Mouse (Mus musculus) erythroblast, embryonic 14.5 days (primary cell): Measurements from ENCODE around the gene Fanca.

ENCODE experiments used
- GATA1 ChIP-seq: IDR thresholded peaks from 2 replicates; pipeline ENCODE4 v1.6.1; 2012; ENCODE audit warnings: low read length, inconsistent platforms, mixed read lengths
- TAL1 ChIP-seq: IDR thresholded peaks from 3 replicates; pipeline ENCODE4 v1.6.1; 2012; ENCODE audit warnings: low read length, inconsistent platforms, mixed read lengths

- TF ChIP-seq TAL1, result no peak
- no peak for TF ChIP-seq GATA1
These were observed 33.7 kb upstream of the Fanca start for GRCm38 (mm10) chr8:123352118-123352517.
